Mouse (Mus musculus): ENCODE results near the gene Fam83d. TPM values are rescaled to one million over a fixed set of nuclear protein-coding genes. Genes with fewer than 3 reads are reported as not detected.

Fam83d gene
- polyA plus RNA-seq, 1 experiment from 2014 or later: 51.5 TPM

DNA sequence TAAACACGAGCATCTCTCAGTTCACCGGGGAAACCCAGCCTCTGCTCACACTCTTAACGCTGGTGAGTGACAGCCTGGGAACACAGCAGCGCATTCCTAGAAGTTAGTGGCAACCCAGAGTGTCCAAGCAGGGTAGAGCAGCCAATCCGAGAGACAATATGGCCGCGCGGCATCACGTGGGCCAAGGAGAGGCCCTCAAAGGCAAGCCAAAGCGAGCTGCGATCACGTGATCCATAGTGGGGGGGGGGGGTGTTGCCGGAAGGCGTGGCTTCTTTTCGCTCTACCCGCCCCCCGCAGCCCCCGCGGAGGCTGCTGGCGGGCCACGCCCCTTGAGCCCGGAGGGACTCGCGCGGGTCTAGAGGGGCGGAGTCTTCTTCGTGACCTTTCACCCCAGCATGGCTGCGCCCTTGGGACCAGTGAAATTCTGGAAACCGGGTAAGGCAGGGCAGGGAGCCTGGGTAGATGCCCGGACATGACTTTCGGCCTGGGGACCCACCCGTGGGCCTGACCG lies 26.7 kb downstream of the Fam83d start, which contains the start of gene Dhx35:
TSS of gene Dhx35 (plus strand) at position 314 of the 511 bp plus-strand sequence.
- peak; percentile 99 for DNase-seq (ENCODE audit: low spot score)
- Histone ChIP-seq H3K4me3 (peak within 1 kb of the TSS; percentile 90), H3K27me3 (replicated peaks; ENCODE audit: low read depth, poor library complexity, severe bottlenecking) (no peaks in the 10 kb centered on the region), H3K4me1 (peaks cover 20% of the 10 kb centered on the region), H3K36me3 (replicated peaks) (peaks cover 5% of the 10 kb centered on the region), H3K9me3 (no peaks in the 10 kb centered on the region), H3K27ac (replicated peaks) (peak within 1 kb of the TSS; percentile 92)
- WGBS: under 1% methylated on average over 33 of the region's 33 CpGs

DNA sequence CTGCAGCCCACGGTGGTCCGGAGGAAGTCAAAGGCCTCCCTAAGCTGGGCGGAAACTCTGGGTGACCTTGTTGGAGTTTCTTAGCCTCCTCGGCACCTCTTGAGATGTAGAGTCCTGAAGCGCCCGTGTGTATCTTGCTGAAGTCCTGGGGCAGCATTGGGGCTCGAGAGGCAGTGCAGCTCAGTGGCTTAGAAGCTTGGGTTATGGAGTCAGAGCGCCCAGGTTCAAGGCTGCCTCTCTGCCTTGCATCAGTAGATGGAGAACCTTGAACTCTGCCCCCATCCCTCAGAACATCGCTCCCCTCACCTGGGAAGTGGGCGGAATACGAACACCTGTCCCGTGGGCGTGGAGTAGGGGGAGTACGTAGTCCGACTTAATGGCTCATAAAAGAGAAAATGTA lies 27.1 kb downstream of the Fam83d start:
- WGBS: 12% methylated on average over 15 of the region's 15 CpGs
- H3K27ac ChIP-seq (replicated peaks): peak overlapping the region; percentile 92
- H3K9me3 ChIP-seq: 0 out of 2 replicates have a peak, but pooled peaks cover 3% of the 10 kb centered on the region
- peak overlapping the region; percentile 90 for H3K4me3 ChIP-seq
- peaks cover 20% of the 10 kb centered on the region for H3K4me1 ChIP-seq
- peaks cover 10% of the 10 kb centered on the region for H3K36me3 ChIP-seq (replicated peaks)
- no peak for DNase-seq (ENCODE audit: low spot score)
- no peaks in the 10 kb centered on the region for H3K27me3 ChIP-seq (replicated peaks; ENCODE audit: low read depth, poor library complexity, severe bottlenecking)

DNA sequence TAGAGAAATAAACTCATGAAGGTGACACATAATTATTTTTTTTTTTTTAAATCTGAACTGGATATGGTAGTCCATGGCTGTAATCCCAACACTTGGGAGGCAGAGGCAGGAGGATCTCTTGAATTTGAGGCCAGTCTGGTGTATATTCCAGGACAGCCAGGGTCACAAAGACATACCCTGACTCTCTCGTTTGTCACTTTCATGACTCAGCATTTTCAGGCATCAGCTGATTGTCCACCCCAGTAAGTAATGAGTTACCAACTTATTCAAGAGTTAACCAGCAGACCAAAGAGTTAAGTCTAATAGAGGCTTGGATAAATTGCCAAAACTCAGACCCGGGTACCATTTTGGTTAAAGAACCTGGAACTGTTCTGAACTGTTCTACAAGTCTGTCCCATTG lies 28.0 kb downstream of the Fam83d start:
- 88% methylated on average over 2 of the region's 2 CpGs for WGBS
- no peak for DNase-seq (ENCODE audit: low spot score)
- Histone ChIP-seq H3K4me3 (no peak overlapping the region), H3K27me3 (replicated peaks; ENCODE audit: low read depth, poor library complexity, severe bottlenecking) (no peaks in the 10 kb centered on the region), H3K36me3 (replicated peaks) (peaks cover 18% of the 10 kb centered on the region), H3K27ac (replicated peaks) (no peak overlapping the region), H3K4me1 (peaks cover 20% of the 10 kb centered on the region), H3K9me3 (0 out of 2 replicates have a peak, but pooled peaks cover 3% of the 10 kb centered on the region)

DNA sequence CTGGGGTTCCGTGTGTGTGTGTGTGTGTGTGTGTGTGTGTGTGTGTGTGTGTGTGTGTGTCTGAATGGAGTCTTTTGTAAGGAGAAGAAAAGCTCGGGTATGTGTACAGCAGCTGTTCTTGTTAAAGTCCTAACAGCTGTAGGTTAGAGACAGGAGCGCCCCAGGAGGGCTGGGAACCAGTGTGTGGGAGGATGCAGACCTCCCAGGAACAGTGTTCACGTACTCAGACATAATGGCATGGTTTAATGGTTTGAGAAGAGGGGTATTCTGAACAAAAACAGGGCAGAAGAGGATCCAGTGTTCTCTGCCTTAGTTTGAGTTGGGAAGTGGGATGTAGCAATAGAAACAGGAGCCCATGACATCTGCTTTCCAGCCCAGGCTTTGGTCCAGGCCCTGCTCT lies 31.4 kb downstream of the Fam83d start:
- peaks cover 50% of the 10 kb centered on the region for H3K36me3 ChIP-seq (replicated peaks)
- peak; percentile 13 for DNase-seq (ENCODE audit: low spot score)

DNA sequence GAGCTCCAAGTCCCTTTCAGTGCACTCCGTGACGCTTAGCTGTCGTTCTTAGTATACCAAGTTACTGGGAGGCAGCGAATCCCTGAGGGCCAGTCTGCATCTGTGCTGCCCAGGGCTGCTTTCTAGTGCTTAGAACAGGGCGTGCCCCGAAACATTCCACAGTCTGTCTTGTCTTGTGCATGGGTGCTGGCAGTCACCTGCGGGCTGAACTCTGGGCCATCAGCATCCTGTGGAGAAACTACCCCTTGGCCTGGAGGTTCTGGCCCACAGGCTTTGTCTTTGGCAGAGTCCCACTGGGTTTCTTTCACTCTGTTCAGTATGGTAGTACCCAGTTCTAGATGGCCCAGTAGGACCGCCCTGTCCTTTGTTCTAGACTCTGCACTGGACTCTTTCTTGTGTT lies 32.9 kb downstream of the Fam83d start:
- Histone ChIP-seq H3K36me3 (replicated peaks) (peaks cover 63% of the 10 kb centered on the region), H3K27ac (replicated peaks) (no peak overlapping the region), H3K9me3 (0 out of 2 replicates have a peak, but pooled peaks cover 3% of the 10 kb centered on the region), H3K27me3 (replicated peaks; ENCODE audit: low read depth, poor library complexity, severe bottlenecking) (no peaks in the 10 kb centered on the region), H3K4me1 (0 out of 2 replicates have a peak, but pooled peaks cover 6% of the 10 kb centered on the region), H3K4me3 (no peak overlapping the region)
- WGBS: 95% methylated on average over 8 of the region's 8 CpGs
- DNase-seq (ENCODE audit: low spot score): no peak

More for the DNA sequence above, 31.4 kb downstream of the Fam83d start:
- Histone ChIP-seq H3K4me1 (peaks cover 11% of the 10 kb centered on the region; the same call in 1 of the 2 replicates), H3K27ac (replicated peaks) (no peak overlapping the region), H3K27me3 (replicated peaks; ENCODE audit: low read depth, poor library complexity, severe bottlenecking) (no peaks in the 10 kb centered on the region), H3K9me3 (0 out of 2 replicates have a peak, but pooled peaks cover 3% of the 10 kb centered on the region), H3K4me3 (no peak overlapping the region)
- WGBS: 61% methylated on average over 4 of the region's 4 CpGs

DNA sequence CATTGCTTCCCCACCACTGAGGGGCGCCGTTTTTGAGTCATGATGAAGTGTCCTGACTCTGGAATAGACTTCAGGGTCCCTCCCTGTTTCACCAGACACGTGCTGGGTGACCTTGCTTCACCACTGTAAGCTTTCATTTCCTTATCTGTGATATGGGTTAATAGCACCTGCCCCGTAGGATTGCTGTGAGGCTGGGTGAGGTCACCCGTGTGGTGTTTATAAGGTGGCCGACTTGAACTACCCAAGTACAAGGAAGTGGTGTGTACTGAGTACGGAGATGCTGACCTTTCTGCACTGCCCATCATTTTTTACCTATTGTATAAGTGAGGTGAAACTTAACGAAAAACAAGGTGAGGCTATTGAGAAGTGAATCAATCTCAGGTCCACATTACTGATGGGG lies 35.7 kb downstream of the Fam83d start:
- 92% methylated on average over 8 of the region's 8 CpGs for WGBS
- H3K27me3 ChIP-seq (replicated peaks; ENCODE audit: low read depth, poor library complexity, severe bottlenecking): no peaks in the 10 kb centered on the region
- 0 out of 2 replicates have a peak, but pooled peaks cover 3% of the 10 kb centered on the region for H3K4me1 ChIP-seq
- peaks cover 86% of the 10 kb centered on the region for H3K36me3 ChIP-seq (replicated peaks)
- H3K27ac ChIP-seq (replicated peaks): no peak overlapping the region
- DNase-seq (ENCODE audit: low spot score): no peak
- no peak overlapping the region for H3K4me3 ChIP-seq
- H3K9me3 ChIP-seq: 0 out of 2 replicates have a peak, but pooled peaks cover 3% of the 10 kb centered on the region

DNA sequence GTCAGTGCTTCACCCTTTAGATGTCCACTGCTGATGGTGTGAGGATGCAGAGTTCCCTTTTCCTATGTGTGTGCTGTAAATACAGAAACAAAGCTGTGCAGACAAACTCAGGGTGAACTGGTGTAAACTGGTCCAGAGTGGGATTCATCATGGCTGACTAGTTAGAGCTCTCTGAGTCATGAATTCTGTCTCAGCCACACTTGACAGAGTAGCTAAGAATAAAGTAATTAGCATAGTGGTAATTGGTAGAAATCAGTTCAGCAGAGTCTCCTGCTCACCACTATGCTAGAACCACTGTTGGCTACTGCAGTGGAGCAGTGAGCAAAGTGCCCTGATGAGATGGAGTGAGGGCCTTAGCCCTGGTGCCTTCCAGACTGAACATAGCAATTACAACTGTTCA lies 47.8 kb downstream of the Fam83d start:
- H3K4me3 ChIP-seq: no peak overlapping the region
- H3K27me3 ChIP-seq (replicated peaks; ENCODE audit: low read depth, poor library complexity, severe bottlenecking): no peaks in the 10 kb centered on the region
- H3K36me3 ChIP-seq (replicated peaks): peaks cover 54% of the 10 kb centered on the region
- no peaks in the 10 kb centered on the region for H3K9me3 ChIP-seq
- DNase-seq (ENCODE audit: low spot score): no peak
- no peak overlapping the region for H3K27ac ChIP-seq (replicated peaks)
- no peaks in the 10 kb centered on the region for H3K4me1 ChIP-seq

DNA sequence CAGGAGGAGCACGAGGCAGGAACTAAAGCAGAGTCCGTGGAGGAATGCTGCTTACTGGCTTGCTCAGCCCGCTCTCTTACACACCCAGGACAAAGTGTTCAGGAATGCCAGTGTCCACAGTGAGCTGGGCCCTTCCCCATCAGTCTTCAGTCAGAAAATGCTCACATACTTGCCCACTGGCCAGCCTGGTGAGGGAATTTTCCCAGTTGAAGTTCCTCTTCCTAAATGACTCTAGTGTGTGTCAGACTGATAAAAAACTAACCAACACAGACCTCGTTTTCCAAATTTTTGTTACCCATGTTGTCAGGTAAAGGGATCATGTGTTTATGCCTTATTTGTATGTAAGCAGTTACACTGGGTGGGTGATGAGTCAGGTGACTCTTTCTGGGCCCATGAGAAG lies 48.3 kb downstream of the Fam83d start:
- 86% methylated on average over 4 of the region's 4 CpGs for WGBS

DNA sequence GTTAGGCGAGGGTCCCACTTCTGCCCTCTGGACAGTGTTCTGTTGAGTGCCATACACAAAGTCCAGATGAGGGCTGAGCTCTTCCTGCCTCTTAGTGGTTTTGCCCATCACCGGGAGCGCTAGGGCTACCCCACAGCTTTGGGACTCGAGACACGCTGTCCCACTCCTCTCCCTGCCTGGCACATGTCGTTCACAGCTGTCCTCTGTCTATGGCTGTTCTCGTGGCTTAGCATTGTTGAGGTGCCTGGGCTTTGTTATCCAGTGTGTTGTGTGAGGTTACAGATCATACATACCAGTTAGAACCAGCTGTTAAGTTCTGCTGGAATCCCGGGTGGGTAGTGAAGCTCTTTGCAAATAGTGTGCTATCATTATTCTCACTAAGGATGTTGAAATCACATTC lies 49.8 kb downstream of the Fam83d start:
- H3K9me3 ChIP-seq: no peaks in the 10 kb centered on the region
- no peak overlapping the region for H3K4me3 ChIP-seq
- peaks cover 64% of the 10 kb centered on the region for H3K36me3 ChIP-seq (replicated peaks)
- no peaks in the 10 kb centered on the region for H3K4me1 ChIP-seq
- no peak for DNase-seq (ENCODE audit: low spot score)
- WGBS: 91% methylated on average over 8 of the region's 8 CpGs
- H3K27ac ChIP-seq (replicated peaks): no peak overlapping the region
- no peaks in the 10 kb centered on the region for H3K27me3 ChIP-seq (replicated peaks; ENCODE audit: low read depth, poor library complexity, severe bottlenecking)

More for the DNA sequence above, 48.3 kb downstream of the Fam83d start:
- no peaks in the 10 kb centered on the region for H3K4me1 ChIP-seq
- peaks cover 53% of the 10 kb centered on the region for H3K36me3 ChIP-seq (replicated peaks)
- no peaks in the 10 kb centered on the region for H3K27me3 ChIP-seq (replicated peaks; ENCODE audit: low read depth, poor library complexity, severe bottlenecking)
- H3K27ac ChIP-seq (replicated peaks): no peak overlapping the region
- no peak for DNase-seq (ENCODE audit: low spot score)
- no peak overlapping the region for H3K4me3 ChIP-seq
- H3K9me3 ChIP-seq: no peaks in the 10 kb centered on the region

DNA sequence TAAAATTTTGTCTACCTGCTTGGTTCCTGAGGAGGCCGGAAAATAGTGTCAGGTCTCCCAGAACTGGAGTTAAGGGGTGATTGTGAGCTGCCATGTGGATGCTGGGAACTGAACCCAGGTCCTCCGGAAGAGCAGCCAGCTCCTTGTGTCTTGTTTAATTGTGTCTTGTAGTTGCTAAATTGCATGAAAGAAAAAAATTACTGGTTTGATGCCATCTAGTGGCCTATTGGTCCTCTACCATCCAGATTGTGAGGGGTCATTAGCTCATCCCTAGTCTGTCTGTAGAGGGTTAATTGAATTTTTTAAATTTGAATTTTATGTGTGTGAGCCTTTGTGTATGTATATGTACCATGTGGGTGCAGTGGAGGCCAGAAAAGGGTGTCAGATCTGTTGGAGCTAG lies 60.2 kb downstream of the Fam83d start:
- Histone ChIP-seq H3K36me3 (replicated peaks) (peaks cover 82% of the 10 kb centered on the region), H3K9me3 (no peaks in the 10 kb centered on the region), H3K4me1 (no peaks in the 10 kb centered on the region), H3K27ac (replicated peaks) (no peak overlapping the region), H3K4me3 (no peak overlapping the region), H3K27me3 (replicated peaks; ENCODE audit: low read depth, poor library complexity, severe bottlenecking) (no peaks in the 10 kb centered on the region)
- DNase-seq (ENCODE audit: low spot score): no peak
- WGBS: 88% methylated on average over 2 of the region's 2 CpGs

DNA sequence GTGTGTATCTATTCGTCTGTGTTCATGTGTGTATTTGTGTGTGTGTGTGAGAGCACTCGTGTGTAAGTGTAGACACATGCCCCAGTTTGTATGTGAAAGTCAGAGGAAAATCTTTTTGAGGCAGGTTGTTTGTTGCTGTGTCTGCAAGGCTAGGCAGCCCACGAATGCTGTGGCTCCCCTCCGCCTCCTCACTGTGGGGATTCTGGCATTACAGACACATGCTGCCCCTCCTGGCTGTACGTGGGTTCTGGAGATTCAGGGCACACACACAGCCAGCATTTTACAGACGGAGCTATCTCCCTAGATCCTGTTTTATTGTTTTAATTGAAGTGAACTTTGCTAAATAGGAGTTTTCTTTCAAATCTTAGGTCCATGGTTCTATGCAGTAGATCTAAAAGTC lies 61.9 kb downstream of the Fam83d start:
- Histone ChIP-seq H3K27ac (replicated peaks) (no peak overlapping the region), H3K27me3 (replicated peaks; ENCODE audit: low read depth, poor library complexity, severe bottlenecking) (no peaks in the 10 kb centered on the region), H3K36me3 (replicated peaks) (peaks cover 91% of the 10 kb centered on the region), H3K4me1 (0 out of 2 replicates have a peak, but pooled peaks cover 3% of the 10 kb centered on the region), H3K4me3 (no peak overlapping the region), H3K9me3 (no peaks in the 10 kb centered on the region)
- 83% methylated on average over 6 of the region's 6 CpGs for WGBS
- DNase-seq (ENCODE audit: low spot score): no peak

DNA sequence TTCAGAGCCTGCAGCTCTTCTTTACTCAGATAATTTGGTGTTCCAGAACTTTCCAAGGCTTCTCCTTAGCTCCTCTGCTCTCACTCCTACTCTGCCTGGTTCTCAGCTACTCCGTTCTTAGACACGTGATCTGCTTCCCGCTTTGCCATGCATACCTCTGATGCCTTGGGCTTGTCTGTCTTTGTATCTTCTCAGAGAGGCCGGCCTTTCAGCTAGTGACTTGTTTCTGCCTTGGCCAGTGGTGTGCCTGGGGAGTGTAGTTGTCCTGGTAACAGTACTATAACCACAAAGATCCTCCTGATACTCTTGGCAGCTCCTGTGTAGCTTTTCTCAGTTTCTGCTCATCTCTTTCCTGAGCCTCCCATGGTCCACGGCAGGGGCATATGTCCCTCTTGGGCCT lies 65.3 kb downstream of the Fam83d start:
- no peaks in the 10 kb centered on the region for H3K27me3 ChIP-seq (replicated peaks; ENCODE audit: low read depth, poor library complexity, severe bottlenecking)
- no peaks in the 10 kb centered on the region for H3K9me3 ChIP-seq
- 78% methylated on average over 5 of the region's 5 CpGs for WGBS
- no peak overlapping the region for H3K4me3 ChIP-seq
- peaks cover 96% of the 10 kb centered on the region for H3K36me3 ChIP-seq (replicated peaks)
- DNase-seq (ENCODE audit: low spot score): no peak
- H3K27ac ChIP-seq (replicated peaks): no peak overlapping the region
- H3K4me1 ChIP-seq: 0 out of 2 replicates have a peak, but pooled peaks cover 3% of the 10 kb centered on the region

DNA sequence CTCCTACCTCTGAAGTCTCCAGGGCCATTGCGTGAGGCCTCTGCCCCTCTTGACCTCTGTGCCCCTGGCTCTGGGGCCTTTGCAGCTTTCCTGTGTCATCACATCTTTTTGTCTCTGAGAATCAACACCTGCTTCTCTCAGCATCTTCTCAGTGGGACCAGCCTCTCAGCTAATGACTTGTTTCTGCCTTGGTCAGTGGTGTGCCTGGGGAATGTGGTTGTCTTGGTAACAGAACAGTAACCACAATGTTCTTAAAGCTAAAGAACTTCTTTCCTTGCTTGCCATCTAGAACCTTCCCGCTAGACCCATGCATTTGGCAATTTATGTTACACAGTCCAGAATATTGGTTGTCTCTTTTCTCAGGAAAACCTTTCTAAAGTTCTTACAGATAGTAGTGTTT lies 65.8 kb downstream of the Fam83d start:
- WGBS: 79% methylated on average over 2 of the region's 2 CpGs
- Histone ChIP-seq H3K36me3 (replicated peaks) (peaks cover 96% of the 10 kb centered on the region), H3K27ac (replicated peaks) (no peak overlapping the region)

More for the DNA sequence above, 65.8 kb downstream of the Fam83d start:
- H3K4me3 ChIP-seq: no peak overlapping the region
- H3K27me3 ChIP-seq (replicated peaks; ENCODE audit: low read depth, poor library complexity, severe bottlenecking): no peaks in the 10 kb centered on the region
- no peak for DNase-seq (ENCODE audit: low spot score)
- H3K4me1 ChIP-seq: 0 out of 2 replicates have a peak, but pooled peaks cover 3% of the 10 kb centered on the region
- no peaks in the 10 kb centered on the region for H3K9me3 ChIP-seq

All from embryonic facial prominence, embryonic 10.5 days (tissue).